Mouse (Mus musculus): ENCODE data around the gene Hoga1. TPM values are rescaled to one million over a fixed set of nuclear protein-coding genes. Genes with fewer than 3 reads are reported as not detected.

Hoga1 gene
- 0.95 and 1.3 TPM in 2 replicates for polyA plus RNA-seq (2016; fragmentation: Nextera tagmentation; extraction: Ambion mirVana)

DNA sequence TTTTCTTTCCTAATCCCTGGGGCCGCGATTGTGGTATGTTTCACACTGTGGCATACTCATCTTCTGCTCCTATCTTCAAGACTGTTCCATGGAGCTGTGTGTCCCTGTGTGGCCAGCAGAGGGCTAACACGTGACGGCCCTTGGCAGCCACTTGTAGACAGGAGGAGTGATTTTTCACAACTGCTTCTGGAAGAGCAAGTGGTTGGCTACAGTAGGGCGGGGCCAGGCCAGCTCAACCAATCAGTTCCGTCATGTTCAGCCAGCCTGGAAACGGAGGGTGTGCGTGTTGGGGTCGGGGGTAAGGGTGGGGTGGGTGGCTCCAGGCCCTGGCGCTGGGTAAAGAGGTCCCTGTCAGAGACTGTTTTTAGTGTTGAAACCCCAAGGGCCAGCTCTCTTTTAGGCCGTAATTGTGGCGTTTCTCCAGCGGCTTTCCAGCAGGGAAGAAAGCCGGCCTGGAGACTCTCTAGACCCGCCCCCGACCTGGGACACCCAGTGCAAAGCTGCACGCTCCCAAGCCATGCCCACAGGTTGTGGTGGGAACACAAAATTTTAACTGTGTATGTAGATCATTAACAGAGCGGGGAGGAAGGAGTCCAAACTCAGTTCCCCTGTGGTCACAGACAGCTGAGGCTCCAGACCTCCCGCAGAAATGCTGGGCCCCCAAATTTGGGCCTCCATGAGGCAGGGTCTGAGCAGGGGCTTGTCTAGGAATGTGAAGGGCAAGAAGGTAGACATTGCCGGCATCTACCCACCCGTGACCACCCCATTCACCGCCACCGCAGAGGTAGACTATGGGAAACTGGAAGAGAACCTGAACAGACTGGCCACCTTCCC, at the start of gene Hoga1:
TSS of gene Hoga1 (plus strand) at position 342 of the 834 bp plus-strand sequence.
- Histone ChIP-seq H3K27me3 (ENCODE audit: poor library complexity, severe bottlenecking) (peaks cover 11% of the 10 kb centered on the region; the same call in 1 of the 2 replicates), H3K4me3 (peak within 1 kb of the TSS; percentile 49), H3K27ac (peak within 1 kb of the TSS; percentile 65), H3K4me1 (peaks cover 13% of the 10 kb centered on the region), H3K36me3 (replicated peaks) (no peaks in the 10 kb centered on the region), H3K9me3 (no peaks in the 10 kb centered on the region)
- DNase-seq (ENCODE audit: extremely low spot score, low spot score) = peak; percentile 83
- 29% methylated on average over 23 of the region's 23 CpGs for WGBS

GRCm38 (mm10) chr19:41997090-41997489, 48.3 kb upstream of the Hoga1 start:
- WGBS = 93% methylated on average over 10 of the region's 10 CpGs
- no peaks in the 10 kb centered on the region for H3K27me3 ChIP-seq (ENCODE audit: poor library complexity, severe bottlenecking)
- no peaks in the 10 kb centered on the region for H3K9me3 ChIP-seq
- H3K4me1 ChIP-seq = peaks cover 47% of the 10 kb centered on the region
- no peak overlapping the region for H3K4me3 ChIP-seq
- H3K36me3 ChIP-seq (replicated peaks) = no peaks in the 10 kb centered on the region
- no peak for DNase-seq (ENCODE audit: extremely low spot score, low spot score)
- no peak overlapping the region for H3K27ac ChIP-seq

DNA sequence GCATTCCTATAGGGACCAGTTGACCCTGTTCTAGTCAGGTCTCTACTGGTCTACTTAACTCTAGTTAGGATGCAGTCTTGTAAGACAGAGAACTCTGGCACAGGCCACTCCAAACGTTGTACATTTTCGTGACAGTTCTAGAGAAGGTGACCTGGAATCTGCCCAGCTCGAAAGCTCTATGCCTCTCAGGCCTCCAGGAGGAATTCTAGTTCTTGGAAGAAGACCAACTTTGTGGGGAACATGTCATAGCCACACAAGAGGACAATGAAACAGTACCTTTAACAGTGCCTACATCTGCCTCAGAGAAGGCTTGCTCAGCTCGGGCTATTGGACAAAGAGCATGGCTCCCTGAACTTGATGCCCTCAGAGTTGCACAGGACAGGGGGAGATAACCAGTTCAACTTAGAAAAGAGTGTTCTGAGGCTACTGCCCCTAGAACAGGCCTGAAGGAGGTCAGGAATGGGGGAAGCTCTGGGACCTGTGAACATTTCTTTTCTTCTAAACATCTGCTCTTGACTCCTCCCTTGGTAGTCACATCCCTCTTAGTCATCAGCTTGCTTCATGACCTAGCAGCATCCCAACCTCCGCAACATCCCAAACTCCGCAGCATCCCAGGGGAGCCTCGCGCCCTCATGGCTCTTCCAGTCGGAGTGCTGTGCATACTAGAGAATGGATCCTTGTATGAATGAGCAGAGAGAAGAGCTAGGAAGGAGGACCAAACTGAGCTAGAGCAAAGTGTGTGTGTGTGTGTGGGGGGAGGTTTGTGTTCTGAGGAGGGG, 46.5 kb upstream of the Hoga1 start:
- Histone ChIP-seq H3K27me3 (ENCODE audit: poor library complexity, severe bottlenecking) (no peaks in the 10 kb centered on the region), H3K4me3 (no peak overlapping the region), H3K9me3 (no peaks in the 10 kb centered on the region), H3K27ac (0 out of 2 replicates have a peak overlapping the region, but pooled peaks have one; percentile 8), H3K4me1 (peaks cover 44% of the 10 kb centered on the region), H3K36me3 (replicated peaks) (no peaks in the 10 kb centered on the region)
- DNase-seq (ENCODE audit: extremely low spot score, low spot score) = no peak
- WGBS = 94% methylated on average over 9 of the region's 9 CpGs

DNA sequence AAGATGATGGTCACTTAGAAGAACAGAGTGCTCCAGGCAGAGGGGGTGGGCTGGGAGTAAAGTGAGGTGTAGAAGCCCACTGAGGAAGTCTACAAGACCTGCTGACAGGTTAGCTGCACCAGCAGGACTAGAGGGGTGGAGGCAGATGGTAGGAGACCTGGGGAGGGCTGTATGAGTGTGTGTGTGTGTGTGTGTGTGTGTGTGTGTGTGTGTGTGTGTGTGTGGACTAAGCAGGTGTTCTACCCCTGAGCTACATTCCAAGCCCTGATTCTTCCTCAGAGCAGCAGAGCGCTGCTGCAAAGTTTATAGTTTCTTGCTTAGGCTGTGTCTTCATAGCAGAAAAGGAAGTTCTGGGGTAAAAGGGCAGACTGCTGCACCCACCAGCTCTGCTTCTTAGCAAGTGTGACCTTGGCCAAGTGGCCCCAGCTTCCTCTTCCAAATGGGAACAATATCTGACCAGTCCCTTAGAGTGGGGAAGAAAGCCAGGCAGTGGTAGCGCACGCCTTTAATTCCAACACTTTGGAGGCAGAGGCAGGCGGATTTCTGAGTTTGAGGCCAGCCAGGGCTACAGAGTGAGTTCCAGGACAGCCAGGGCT, 45.6 kb upstream of the Hoga1 start:
- WGBS = 94% methylated on average over 4 of the region's 4 CpGs
- H3K9me3 ChIP-seq = no peaks in the 10 kb centered on the region
- no peaks in the 10 kb centered on the region for H3K27me3 ChIP-seq (ENCODE audit: poor library complexity, severe bottlenecking)
- no peaks in the 10 kb centered on the region for H3K36me3 ChIP-seq (replicated peaks)
- H3K27ac ChIP-seq = 0 out of 2 replicates have a peak overlapping the region, but pooled peaks have one; percentile 8
- peaks cover 41% of the 10 kb centered on the region for H3K4me1 ChIP-seq
- no peak overlapping the region for H3K4me3 ChIP-seq
- DNase-seq (ENCODE audit: extremely low spot score, low spot score) = no peak

DNA sequence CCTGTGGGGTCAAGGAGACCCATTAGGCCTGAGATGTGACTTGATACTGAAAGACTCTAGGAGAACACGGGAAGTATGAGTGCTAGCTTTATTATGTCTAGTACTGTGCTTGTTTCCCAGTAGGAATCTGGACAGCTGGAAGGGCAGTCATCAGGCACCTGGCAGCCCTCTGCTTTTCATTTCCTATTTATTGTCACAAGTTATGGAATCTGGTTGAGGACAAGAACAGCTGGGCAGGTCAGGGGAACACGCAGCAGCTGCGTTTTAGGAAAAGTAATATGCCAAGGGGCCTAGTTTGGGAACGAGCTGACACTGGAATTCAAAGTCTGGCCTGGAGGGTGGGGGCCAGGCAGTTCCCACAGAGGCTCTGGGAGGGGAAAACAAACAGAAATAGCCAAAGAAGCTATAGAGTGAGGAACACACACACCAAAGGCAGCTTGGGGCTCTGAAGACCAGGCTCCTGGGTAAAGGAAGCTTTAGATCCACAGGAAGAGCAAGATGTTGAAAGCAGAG, 44.9 kb upstream of the Hoga1 start:
- no peak for DNase-seq (ENCODE audit: extremely low spot score, low spot score)

DNA sequence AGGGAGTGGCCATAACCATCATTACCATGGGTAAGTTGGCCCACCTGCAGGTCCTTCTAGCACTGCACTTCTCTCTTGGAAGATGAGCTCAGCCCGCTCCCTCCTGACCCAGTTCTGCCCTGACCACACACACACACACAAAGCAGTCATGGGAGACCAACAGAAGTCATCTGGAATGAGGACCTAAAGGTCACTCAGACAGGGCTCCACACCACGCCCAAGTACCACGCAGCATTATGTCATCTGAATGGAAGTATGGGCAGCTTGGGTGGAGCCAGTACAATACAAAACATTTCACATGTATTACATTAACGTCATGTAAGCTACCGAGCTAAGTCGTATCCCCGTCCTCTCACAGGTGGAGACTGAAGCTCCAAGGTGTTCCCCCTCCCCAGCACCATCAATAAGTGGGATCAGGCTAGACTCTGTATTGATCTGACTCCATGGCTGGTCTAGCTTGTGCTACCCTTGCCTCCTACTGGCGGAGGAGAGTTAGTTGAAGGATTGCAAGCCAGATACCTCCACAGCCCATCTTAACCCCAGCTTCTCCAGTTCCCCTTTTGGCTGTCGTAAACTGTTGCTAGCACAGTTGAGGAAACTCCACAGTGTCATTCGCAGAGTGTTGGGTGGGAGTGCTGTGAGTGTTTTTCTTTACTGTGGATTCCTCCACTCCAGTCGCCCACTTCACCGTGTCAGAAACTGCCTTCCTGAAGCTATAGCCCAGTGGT, 44.0 kb upstream of the Hoga1 start:
- no peak overlapping the region for H3K4me3 ChIP-seq
- H3K36me3 ChIP-seq (replicated peaks) = no peaks in the 10 kb centered on the region
- no peaks in the 10 kb centered on the region for H3K27me3 ChIP-seq (ENCODE audit: poor library complexity, severe bottlenecking)
- H3K27ac ChIP-seq = 0 out of 2 replicates have a peak overlapping the region, but pooled peaks have one; percentile 22
- DNase-seq (ENCODE audit: extremely low spot score, low spot score) = no peak
- H3K9me3 ChIP-seq = no peaks in the 10 kb centered on the region
- H3K4me1 ChIP-seq = peaks cover 29% of the 10 kb centered on the region
- 90% methylated on average over 12 of the region's 12 CpGs for WGBS

More for the DNA sequence above, 44.9 kb upstream of the Hoga1 start:
- no peaks in the 10 kb centered on the region for H3K27me3 ChIP-seq (ENCODE audit: poor library complexity, severe bottlenecking)
- H3K36me3 ChIP-seq (replicated peaks) = no peaks in the 10 kb centered on the region
- 0 out of 2 replicates have a peak overlapping the region, but pooled peaks have one; percentile 22 for H3K27ac ChIP-seq
- peaks cover 34% of the 10 kb centered on the region for H3K4me1 ChIP-seq
- 75% methylated on average over 4 of the region's 4 CpGs for WGBS
- no peak overlapping the region for H3K4me3 ChIP-seq
- no peaks in the 10 kb centered on the region for H3K9me3 ChIP-seq

DNA sequence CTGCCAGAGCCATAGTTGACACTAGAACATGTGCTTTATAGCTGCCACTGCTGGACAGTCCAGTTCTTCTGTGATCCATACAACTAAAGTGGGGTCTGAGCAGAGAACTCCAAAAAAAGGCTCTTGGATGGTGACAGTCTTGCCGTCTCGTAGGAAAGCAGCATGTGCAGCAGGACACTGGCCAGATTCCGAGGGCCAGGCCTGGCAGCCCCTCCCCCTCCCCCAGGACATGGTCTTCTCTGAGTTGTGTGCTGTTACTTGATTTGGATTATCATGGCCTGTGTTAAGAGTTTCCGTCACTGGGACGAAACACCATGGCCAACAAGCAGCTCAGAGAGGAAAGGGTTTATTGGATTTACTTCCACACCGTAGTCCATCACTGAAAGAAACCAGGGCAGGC, 41.2 kb upstream of the Hoga1 start:
- Histone ChIP-seq H3K9me3 (no peaks in the 10 kb centered on the region), H3K27ac (no peak overlapping the region), H3K4me1 (peaks cover 43% of the 10 kb centered on the region), H3K36me3 (replicated peaks) (no peaks in the 10 kb centered on the region), H3K4me3 (no peak overlapping the region), H3K27me3 (ENCODE audit: poor library complexity, severe bottlenecking) (no peaks in the 10 kb centered on the region)
- 82% methylated on average over 6 of the region's 6 CpGs for WGBS
- DNase-seq (ENCODE audit: extremely low spot score, low spot score) = no peak

DNA sequence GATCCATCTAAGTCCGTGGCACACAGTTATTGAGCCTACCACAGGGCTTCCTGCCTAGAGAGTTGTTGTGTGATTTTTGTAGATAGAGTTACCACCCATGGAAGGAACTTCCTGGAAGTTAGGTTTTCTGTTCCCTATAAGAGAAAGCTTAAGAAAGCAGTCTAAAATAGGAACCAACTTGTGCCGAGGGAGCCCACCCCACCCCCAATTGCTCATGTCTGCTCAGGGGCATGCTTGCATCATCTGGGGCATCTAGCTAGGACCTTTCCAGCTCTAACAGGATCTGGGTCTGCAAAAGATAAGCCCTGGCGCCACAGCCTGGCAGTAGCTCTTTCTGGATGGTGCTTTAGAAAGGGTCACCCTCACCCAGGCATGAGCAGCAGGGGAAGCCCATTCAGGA, 39.8 kb upstream of the Hoga1 start:
- Histone ChIP-seq H3K4me1 (peaks cover 35% of the 10 kb centered on the region), H3K27me3 (ENCODE audit: poor library complexity, severe bottlenecking) (no peaks in the 10 kb centered on the region), H3K9me3 (no peaks in the 10 kb centered on the region), H3K27ac (no peak overlapping the region), H3K4me3 (no peak overlapping the region), H3K36me3 (replicated peaks) (no peaks in the 10 kb centered on the region)
- DNase-seq (ENCODE audit: extremely low spot score, low spot score) = no peak
- WGBS = 86% methylated on average over 3 of the region's 3 CpGs

- H3K9me3 ChIP-seq = no peaks in the 10 kb centered on the region
- no peaks in the 10 kb centered on the region for H3K36me3 ChIP-seq (replicated peaks)
- H3K4me1 ChIP-seq = peaks cover 35% of the 10 kb centered on the region
- H3K4me3 ChIP-seq = no peak overlapping the region
- H3K27me3 ChIP-seq (ENCODE audit: poor library complexity, severe bottlenecking) = no peaks in the 10 kb centered on the region
- 75% methylated on average over 8 of the region's 8 CpGs for WGBS
- 0 out of 2 replicates have a peak overlapping the region, but pooled peaks have one; percentile 20 for H3K27ac ChIP-seq
- DNase-seq (ENCODE audit: extremely low spot score, low spot score) = no peak
Measured at GRCm38 (mm10) chr19:42006568-42006967, 38.8 kb upstream of the Hoga1 start.

DNA sequence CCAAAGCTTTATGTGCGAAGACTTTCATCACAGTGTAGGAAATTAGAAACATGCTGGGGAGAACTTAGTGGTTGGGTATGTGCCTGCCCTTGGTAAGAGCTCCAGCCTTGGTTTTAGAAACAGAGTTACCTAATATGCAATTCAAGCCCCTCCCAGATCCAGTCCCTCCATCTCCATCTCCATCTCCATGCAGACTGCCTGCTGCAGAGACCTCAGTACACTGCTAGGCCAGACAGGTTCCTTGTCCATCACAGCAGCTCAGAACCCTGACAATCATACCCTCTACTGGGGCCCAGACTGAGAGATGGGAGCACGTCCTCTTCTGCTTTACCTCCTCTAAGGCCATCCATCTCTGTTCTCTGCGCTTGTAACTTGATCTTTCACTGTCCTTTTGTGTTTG, 36.8 kb upstream of the Hoga1 start:
- no peaks in the 10 kb centered on the region for H3K9me3 ChIP-seq
- no peaks in the 10 kb centered on the region for H3K27me3 ChIP-seq (ENCODE audit: poor library complexity, severe bottlenecking)
- WGBS = 82% methylated on average over 3 of the region's 3 CpGs
- H3K4me1 ChIP-seq = peaks cover 34% of the 10 kb centered on the region
- no peak for DNase-seq (ENCODE audit: extremely low spot score, low spot score)
- peak overlapping the region; percentile 17; the same call in 1 of the 2 replicates for H3K27ac ChIP-seq
- H3K4me3 ChIP-seq = no peak overlapping the region
- 0 out of 2 replicates have a peak, but pooled peaks cover 4% of the 10 kb centered on the region for H3K36me3 ChIP-seq (replicated peaks)

DNA sequence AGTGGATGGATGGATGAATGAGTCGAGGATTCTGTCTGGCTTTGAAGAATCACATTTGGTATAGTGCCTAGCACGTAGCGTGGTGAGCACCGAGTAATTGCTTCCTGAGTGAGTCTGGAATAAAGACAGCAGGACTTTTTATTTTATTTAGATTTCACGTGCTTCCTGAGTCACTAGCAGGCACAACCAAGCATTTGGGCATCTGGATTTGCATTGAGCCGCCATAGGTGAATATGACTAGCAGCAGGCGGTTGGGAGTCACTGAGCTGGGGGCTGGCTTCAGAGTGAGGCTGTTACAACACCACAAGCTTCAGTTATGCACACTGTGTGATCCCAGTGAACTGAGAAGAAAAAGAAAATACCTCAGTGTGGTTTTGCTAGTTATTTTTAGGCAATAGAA, 36.3 kb upstream of the Hoga1 start:
- Histone ChIP-seq H3K27me3 (ENCODE audit: poor library complexity, severe bottlenecking) (no peaks in the 10 kb centered on the region), H3K4me3 (no peak overlapping the region), H3K27ac (no peak overlapping the region), H3K4me1 (peaks cover 34% of the 10 kb centered on the region), H3K9me3 (no peaks in the 10 kb centered on the region), H3K36me3 (replicated peaks) (0 out of 2 replicates have a peak, but pooled peaks cover 4% of the 10 kb centered on the region)
- WGBS = 79% methylated on average over 7 of the region's 7 CpGs
- DNase-seq (ENCODE audit: extremely low spot score, low spot score) = no peak

GRCm38 (mm10) chr19:42010436-42010835, 35.0 kb upstream of the Hoga1 start:
- Histone ChIP-seq H3K27me3 (ENCODE audit: poor library complexity, severe bottlenecking) (no peaks in the 10 kb centered on the region), H3K4me3 (no peak overlapping the region), H3K36me3 (replicated peaks) (0 out of 2 replicates have a peak, but pooled peaks cover 4% of the 10 kb centered on the region), H3K9me3 (no peaks in the 10 kb centered on the region), H3K4me1 (peaks cover 34% of the 10 kb centered on the region), H3K27ac (no peak overlapping the region)
- 64% methylated on average over 4 of the region's 4 CpGs for WGBS
- DNase-seq (ENCODE audit: extremely low spot score, low spot score) = no peak
